Mouse (Mus musculus) cortical plate, adult 2 months (tissue): Measurements from ENCODE around the gene Diras2. TPM values are rescaled to one million over a fixed set of nuclear protein-coding genes. Genes with fewer than 3 reads are reported as not detected.
A peak's percentile ranks its signal among the peaks of the same experiment; 100 is the strongest.

Source experiments
- H3K27ac ChIP-seq: fragments of 200-500 bp; 2 replicates; pipeline ENCODE4 v1.5.1; 2012; ENCODE audit warnings: low read length, control low read depth, inconsistent platforms; ENCODE audit not compliant: insufficient read depth
- H3K4me1 ChIP-seq: fragments of 200-500 bp; 2 replicates; pipeline ENCODE4 v1.6.1; 2011; ENCODE audit warnings: low read length; ENCODE audit not compliant: control insufficient read depth, insufficient read depth
- H3K4me3 ChIP-seq: fragments of 200-500 bp; 2 replicates; pipeline ENCODE4 v1.5.1; 2011; ENCODE audit warnings: mild to moderate bottlenecking, low read length, control low read depth; ENCODE audit not compliant: insufficient read depth
- CTCF ChIP-seq: fragments of 200-500 bp; IDR thresholded peaks from 2 replicates; pipeline ENCODE4 v1.5.1; 2011; ENCODE audit warnings: mild to moderate bottlenecking, control low read depth, low read length; ENCODE audit not compliant: insufficient read depth; ENCODE audit errors: extremely low read depth
- POLR2A ChIP-seq: fragments of 200-500 bp; IDR thresholded peaks from 2 replicates; pipeline ENCODE4 v1.6.1; 2011; ENCODE audit warnings: mild to moderate bottlenecking, low read length, control low read depth; ENCODE audit not compliant: insufficient read depth; ENCODE audit errors: extremely low read depth
- polyA plus RNA-seq: library from polyadenylated mRNA; depleted of rRNA; stranded (reverse); fragments of >200 nt; gene quantifications from 2 replicates; pipeline ENCODE4 v1.2.3, GENCODE M21; 2012

The Diras2 gene
- polyA plus RNA-seq, 1 experiment = 183 TPM

DNA sequence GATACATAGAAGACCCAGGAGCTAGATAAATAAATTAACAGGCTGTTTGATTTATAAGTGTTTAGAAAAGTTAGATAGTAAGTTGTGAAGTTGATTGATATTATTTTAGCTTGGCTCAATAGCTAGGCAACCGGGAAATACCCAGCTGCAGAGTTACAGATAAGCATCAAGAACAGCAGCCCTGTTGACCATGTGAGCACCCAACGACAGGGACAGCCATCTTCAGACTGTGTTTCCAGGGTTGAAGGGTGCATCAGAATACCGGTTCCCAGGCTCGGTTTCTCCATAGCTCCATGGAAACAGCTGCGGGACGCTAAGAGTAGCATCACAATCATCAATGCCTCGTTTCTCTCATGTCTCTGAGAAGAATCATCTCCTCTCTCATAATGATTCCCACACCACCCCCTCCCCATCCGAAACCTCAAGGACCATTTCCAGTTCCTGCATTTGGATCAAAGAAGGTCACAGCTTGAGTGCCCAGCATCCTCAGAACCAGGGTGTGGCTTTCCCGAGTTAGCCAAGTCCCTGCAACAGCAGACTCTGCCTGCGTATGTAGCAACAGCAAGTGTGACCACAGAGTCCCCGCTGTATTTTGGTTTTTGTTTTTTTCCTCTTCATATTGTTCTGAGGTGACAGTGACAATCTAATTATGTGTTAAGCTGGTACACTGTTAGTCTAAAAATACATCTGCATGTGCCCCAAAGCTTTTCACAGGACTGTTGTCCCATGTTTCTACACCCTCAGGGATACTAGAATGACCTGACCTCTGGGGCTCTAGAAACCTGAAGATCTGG lies 40.7 kb upstream of the Diras2 start:
- no peak for TF ChIP-seq CTCF
- no peak for TF ChIP-seq POLR2A
- H3K4me3 ChIP-seq = no peak overlapping the region
- no peak overlapping the region for H3K27ac ChIP-seq
- no peaks in the 10 kb centered on the region for H3K4me1 ChIP-seq

DNA sequence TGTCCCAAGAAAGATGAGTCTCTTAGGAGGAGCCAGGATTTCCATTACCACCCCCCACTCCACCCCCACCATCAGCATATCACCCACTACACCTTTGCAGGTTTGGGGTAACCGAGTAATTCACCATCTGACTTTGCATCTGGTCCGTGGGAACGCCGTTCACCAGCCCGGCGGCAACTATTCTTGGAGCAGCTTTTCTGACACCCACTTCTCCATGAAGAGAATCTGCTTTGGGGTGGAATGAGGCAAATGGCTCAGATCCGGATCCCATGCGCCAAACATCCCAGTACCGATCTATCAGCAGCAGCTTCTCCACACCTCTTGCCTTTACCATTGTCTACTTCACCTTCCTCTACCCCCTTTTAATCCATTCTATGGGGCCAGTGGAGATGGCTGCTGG lies 39.2 kb upstream of the Diras2 start:
- Histone ChIP-seq H3K4me1 (0 out of 2 replicates have a peak, but pooled peaks cover under 1% of the 10 kb centered on the region), H3K27ac (no peak overlapping the region), H3K4me3 (no peak overlapping the region)
- TF ChIP-seq CTCF (no peak), POLR2A (no peak)

DNA sequence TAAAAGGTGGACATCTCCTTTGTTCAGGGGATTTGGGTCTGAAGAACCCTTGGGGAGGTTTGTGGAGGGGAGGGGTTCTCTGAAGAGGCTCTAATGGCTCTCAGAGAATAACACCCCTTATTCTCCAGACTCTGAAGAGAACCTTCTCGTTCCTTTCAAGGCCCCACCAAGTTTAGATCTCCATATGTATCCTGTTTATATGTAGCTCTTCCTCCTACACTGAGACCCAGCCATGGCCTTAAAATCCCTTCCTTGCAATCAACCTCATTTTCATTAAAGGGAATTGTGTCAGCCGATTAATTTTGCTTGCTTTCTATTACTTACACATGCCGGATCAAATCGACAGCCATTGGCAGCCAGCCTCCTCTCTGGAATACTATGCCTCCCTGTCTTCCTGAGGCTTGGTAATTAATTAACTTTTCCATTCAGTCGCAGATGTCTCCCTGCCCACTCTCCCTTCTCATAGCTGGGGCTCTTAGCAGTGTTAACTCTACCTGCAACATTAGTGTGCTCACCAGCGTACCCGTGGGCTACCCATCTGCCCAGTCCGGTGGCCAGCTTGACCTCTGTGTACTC lies 38.2 kb upstream of the Diras2 start:
- no peak overlapping the region for H3K27ac ChIP-seq
- H3K4me1 ChIP-seq = 0 out of 2 replicates have a peak, but pooled peaks cover 1% of the 10 kb centered on the region
- no peak overlapping the region for H3K4me3 ChIP-seq
- TF ChIP-seq POLR2A (no peak), CTCF (no peak)

DNA sequence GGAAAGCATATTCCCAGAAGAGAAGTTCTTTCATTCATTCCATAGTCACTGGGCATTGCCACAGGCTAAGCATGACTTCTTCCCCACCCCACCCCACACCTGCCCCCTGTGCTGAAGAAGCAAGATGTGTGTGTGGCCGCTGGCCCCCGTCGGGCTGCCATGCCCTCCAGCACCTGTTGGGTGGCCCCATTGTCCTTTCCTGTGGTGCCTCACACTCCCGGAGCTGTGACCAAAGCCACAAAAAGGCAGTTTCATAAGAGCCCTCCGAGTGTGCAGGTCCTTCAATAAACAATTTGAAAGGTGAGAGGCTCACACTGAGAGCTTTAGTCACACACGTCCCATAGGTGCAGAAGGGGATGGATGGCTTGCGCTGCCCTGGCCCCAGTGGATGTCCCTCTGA lies 35.7 kb upstream of the Diras2 start:
- no peak for TF ChIP-seq POLR2A
- no peak for TF ChIP-seq CTCF
- Histone ChIP-seq H3K4me1 (0 out of 2 replicates have a peak, but pooled peaks cover 1% of the 10 kb centered on the region), H3K4me3 (no peak overlapping the region), H3K27ac (no peak overlapping the region)

DNA sequence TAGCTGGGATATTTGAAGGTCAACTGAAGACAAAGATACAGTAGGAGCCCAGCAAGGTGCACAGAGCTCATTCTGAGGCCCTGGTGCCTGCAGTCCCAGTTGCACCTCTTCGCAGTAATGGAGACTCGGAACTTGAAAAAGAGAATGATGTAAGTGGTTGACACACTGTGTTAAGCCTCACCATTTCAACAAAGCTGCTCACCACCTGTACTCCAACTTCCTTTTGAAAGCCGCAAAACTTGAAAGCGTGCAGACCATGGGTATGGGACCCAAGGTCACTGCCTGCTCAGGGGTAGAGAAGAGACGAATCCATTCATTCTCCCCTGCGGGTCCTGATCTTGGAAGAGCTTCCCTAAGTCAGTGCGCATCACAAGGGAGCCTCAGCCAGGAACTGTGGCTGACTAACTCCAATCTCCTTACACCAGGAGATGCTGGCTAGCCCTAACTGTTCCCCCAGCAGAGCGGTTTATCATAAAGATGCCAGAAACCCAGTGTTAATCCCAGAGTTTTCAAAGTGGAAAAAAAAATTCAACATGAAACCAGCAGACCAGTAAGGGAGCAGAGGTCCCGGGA lies 35.2 kb upstream of the Diras2 start:
- no peak overlapping the region for H3K4me3 ChIP-seq
- H3K27ac ChIP-seq = no peak overlapping the region
- H3K4me1 ChIP-seq = 0 out of 2 replicates have a peak, but pooled peaks cover 1% of the 10 kb centered on the region
- TF ChIP-seq POLR2A (no peak), CTCF (no peak)

DNA sequence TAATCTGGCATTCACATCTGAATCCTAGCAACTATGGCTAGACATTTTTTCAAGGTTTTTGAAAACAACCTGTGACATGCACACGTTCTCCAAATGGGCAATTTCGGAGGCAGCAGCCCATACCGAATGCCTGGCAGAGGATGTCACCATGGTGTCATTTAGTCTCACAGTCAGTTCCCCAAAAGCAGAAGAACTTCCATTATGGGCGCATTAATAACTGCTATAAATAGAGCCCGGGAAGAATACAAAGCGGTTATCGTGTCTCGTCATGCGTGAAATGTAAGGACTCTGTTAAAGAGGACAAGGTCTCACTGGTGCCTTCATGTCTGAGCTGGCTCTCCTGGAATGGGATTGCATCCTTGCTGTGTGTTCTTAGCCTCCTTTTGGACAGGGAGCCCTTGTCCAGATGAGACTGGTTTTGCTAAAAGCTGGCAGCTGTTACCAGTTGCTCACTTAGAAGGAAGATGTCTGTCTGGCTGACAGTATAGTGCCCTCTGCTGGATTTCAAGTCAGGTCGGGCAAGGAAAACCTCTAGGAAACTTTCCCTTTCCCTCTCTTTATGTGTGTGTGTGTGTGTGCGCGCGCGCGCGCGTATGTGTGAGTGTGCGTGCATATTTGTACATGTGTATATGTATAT lies 34.1 kb upstream of the Diras2 start:
- Histone ChIP-seq H3K4me3 (no peak overlapping the region), H3K27ac (no peak overlapping the region), H3K4me1 (0 out of 2 replicates have a peak, but pooled peaks cover 1% of the 10 kb centered on the region)
- no peak for TF ChIP-seq POLR2A
- TF ChIP-seq CTCF = peak; percentile 62

DNA sequence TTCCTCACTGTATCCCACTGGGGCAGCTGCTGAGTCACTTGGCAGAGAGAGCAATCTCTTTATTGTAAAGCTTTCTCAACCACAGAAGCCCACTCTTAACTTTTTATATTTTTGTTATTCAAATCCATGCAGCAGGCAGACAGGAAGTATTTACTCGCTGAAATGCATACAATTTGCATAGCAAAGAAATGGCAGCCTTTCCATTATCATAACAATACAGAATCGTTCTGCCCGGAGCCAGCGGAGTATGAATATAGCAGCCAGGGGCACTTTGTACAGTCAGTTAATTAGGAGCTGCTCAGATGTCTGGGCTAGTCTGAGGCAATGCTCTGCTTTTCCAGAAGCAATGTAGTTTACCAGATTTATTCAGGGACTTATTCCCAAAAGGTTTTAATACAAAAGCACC lies 31.1 kb upstream of the Diras2 start:
- H3K27ac ChIP-seq = no peak overlapping the region
- no peak overlapping the region for H3K4me3 ChIP-seq
- TF ChIP-seq CTCF = no peak
- no peak for TF ChIP-seq POLR2A

DNA sequence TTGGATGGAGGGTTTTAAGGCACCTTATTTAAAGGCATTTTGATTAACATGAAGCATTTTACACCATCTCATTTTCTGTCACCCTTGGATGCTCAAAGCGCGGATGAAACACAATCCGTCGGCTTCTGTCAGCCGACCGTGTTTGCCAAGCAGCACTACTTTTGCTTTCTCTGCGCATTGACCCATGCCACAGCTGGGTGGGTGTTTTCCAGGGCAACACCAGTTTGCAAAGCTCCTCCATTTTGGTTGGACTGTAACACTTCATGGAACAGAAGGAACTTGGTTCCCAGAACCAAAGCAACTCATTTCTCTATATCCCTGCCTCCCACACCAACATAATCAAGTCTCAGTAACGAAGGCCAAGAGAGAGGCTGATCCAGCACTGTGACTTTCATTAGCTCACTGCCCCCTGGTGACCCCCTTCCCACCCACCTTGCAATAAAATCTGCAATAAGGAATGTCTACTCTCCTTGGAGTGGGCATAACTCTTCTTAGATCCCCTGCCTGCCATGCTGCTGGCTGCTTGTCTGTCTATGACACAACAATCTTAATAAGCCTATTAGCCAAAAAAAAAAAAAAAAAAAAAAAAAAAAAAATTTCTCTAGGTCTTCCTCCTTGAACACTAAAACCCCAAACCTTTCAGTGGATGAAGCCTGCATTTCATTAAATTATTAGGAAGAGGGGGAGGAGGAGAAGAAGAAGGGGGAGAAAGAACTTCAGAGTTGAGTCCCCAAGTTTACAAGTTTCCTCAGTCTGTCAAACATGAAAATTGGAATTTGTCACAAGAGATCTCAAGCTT lies 30.5 kb upstream of the Diras2 start:
- Histone ChIP-seq H3K4me1 (0 out of 2 replicates have a peak, but pooled peaks cover 1% of the 10 kb centered on the region), H3K4me3 (no peak overlapping the region), H3K27ac (no peak overlapping the region)
- no peak for TF ChIP-seq POLR2A
- TF ChIP-seq CTCF = no peak

More for the DNA sequence above, 31.1 kb upstream of the Diras2 start:
- 0 out of 2 replicates have a peak, but pooled peaks cover 1% of the 10 kb centered on the region for H3K4me1 ChIP-seq

DNA sequence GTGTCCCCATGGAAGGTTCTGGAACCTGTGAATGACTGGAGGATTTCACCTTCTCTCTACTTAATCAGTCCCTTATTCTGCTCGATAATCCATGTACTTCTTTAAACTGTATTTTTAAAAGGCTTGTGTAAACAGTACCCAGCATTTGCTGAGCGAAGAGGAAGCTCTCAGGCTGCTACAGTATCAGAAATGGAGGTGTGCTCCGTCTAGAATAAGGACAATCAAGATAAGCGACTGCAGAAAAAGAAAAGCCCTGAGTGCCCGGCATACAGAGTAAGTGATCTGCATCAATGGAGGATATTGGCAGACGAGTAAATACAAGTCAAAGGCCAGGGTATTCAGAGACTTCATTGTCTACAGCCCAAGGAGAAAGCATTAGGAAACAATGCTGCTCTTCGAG lies 26.3 kb upstream of the Diras2 start:
- H3K27ac ChIP-seq = no peak overlapping the region
- no peaks in the 10 kb centered on the region for H3K4me1 ChIP-seq
- TF ChIP-seq POLR2A (no peak), CTCF (no peak)
- no peak overlapping the region for H3K4me3 ChIP-seq
